Mouse (Mus musculus): Measurements from ENCODE around the gene Fads1. TPM values are rescaled to one million over a fixed set of nuclear protein-coding genes. Genes with fewer than 3 reads are reported as not detected.
A peak's percentile ranks its signal among the peaks of the same experiment; 100 is the strongest.

The Fads1 gene
- polyA plus RNA-seq, 1 experiment = 131 TPM

DNA sequence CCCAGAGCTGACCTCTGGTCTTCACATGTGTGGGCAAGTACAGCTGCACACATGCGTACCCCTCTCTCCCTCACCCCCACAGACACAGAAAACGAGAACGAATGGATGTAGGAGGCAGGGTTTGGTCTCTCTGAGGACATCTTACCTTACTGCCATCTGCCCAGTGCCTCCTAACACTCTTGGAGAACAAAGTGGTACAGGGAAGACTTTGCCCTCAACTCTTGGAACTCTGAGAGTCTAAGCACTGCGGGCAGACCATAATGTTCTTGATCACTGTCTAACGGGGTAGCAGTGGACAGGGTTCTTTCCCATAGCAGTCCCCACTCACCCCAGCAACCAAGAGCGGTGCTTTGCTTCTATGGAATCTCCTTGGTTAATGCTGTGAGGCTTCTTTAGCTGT lies 6.3 kb downstream of the Fads1 start:
- H3K4me1 ChIP-seq (ENCODE audit: control insufficient read depth, insufficient read depth, low read length) = peaks cover 8% of the 10 kb centered on the region; the same call in 1 of the 2 replicates
- TF ChIP-seq POLR2A (IDR thresholded peaks at IDR 0.05; ENCODE audit: low read depth, low read length) = no peak
- no peak for TF ChIP-seq CTCF (IDR thresholded peaks at IDR 0.05; ENCODE audit: borderline replicate concordance, insufficient read depth, low read length)
- no peak overlapping the region for H3K27ac ChIP-seq (ENCODE audit: insufficient read depth, low read length)
- H3K4me3 ChIP-seq (ENCODE audit: insufficient read depth, low read length) = no peak overlapping the region

DNA sequence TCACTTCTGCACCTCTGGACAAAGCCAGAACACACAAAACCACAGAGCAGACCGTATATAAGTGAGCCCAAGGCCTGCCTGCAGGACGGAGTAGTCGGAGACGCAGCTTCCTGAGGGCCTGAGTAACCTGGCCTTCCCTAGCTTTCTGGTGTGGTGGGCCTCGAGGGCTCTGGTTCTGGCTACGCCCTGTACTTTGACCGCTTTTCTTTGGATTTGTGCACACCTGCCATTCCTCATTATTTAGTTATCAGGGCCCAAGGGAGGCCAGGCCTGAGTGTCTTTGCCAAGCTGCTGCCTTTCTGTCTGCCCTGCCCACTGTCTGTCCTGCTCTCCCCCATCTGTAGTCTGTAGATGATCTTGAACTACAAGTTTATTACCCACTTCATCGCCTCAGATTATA lies 7.3 kb downstream of the Fads1 start:
- Histone ChIP-seq H3K27ac (ENCODE audit: insufficient read depth, low read length) (no peak overlapping the region), H3K4me3 (ENCODE audit: insufficient read depth, low read length) (no peak overlapping the region), H3K4me1 (ENCODE audit: control insufficient read depth, insufficient read depth, low read length) (peaks cover 3% of the 10 kb centered on the region; the same call in 1 of the 2 replicates)
- TF ChIP-seq CTCF (IDR thresholded peaks at IDR 0.05; ENCODE audit: borderline replicate concordance, insufficient read depth, low read length) = no peak
- no peak for TF ChIP-seq POLR2A (IDR thresholded peaks at IDR 0.05; ENCODE audit: low read depth, low read length)

DNA sequence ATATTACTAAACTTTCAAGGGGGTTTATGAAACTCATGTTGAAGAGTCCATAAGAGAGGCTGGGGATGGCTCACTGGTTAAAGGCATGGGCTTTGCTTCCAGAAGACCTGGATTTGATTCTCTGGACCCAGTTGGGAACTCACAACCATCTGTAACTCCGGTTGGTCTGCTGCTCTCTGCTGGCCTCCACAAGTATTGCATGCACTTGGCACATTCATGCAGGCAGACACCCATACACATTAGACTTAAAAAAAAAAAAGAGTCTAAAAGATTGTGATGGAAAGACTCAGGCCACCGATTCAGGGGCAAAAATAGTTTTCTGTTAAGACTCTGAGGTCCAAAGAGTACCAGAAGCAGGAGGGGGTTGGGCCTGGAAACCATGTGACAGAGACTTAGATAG lies 8.1 kb downstream of the Fads1 start:
- H3K27ac ChIP-seq (ENCODE audit: insufficient read depth, low read length) = no peak overlapping the region
- no peaks in the 10 kb centered on the region for H3K4me1 ChIP-seq (ENCODE audit: control insufficient read depth, insufficient read depth, low read length)
- TF ChIP-seq CTCF (IDR thresholded peaks at IDR 0.05; ENCODE audit: borderline replicate concordance, insufficient read depth, low read length) = peak; percentile 74; the same call in 1 of the 2 replicates
- no peak for TF ChIP-seq POLR2A (IDR thresholded peaks at IDR 0.05; ENCODE audit: low read depth, low read length)
- H3K4me3 ChIP-seq (ENCODE audit: insufficient read depth, low read length) = no peak overlapping the region

DNA sequence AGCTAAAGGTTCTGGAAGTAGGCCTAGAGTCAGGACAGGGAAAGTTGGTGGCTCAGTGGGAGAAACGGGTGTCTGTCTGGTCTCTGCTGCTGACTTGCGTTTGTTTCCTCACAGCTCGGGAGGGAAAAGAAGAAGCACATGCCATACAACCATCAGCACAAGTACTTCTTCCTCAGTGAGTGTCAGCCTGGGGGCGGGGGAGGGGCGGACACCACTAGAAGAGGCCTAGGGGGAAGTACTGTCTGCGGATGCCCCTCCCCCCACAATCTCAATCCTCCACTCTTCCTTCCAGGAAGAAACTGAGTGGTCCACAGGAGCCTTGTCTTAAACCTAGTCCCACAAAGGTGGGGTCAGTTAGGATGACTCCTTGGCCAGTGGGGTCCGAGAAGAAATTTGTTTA lies 8.6 kb downstream of the Fads1 start:
- Histone ChIP-seq H3K27ac (ENCODE audit: insufficient read depth, low read length) (no peak overlapping the region), H3K4me1 (ENCODE audit: control insufficient read depth, insufficient read depth, low read length) (no peaks in the 10 kb centered on the region), H3K4me3 (ENCODE audit: insufficient read depth, low read length) (no peak overlapping the region)
- TF ChIP-seq CTCF (IDR thresholded peaks at IDR 0.05; ENCODE audit: borderline replicate concordance, insufficient read depth, low read length) = no peak
- TF ChIP-seq POLR2A (IDR thresholded peaks at IDR 0.05; ENCODE audit: low read depth, low read length) = no peak

DNA sequence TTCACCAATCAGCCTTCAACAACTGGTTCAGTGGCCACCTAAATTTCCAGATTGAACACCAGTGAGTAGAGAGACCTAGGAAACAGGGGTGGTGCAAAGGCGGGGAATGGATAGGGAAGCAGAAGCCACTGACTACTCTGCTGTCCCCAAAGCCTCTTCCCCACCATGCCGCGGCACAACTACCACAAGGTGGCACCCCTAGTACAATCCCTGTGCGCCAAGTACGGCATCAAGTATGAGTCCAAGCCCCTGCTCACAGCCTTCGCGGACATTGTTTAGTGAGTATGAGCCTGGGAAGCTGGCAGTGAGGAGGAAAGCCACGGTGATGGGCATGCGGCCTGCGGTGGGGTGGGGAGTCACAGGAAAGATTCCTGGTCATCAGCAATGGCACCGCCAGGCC lies 11.6 kb downstream of the Fads1 start:
- TF ChIP-seq CTCF (IDR thresholded peaks at IDR 0.05; ENCODE audit: borderline replicate concordance, insufficient read depth, low read length) = peak; percentile 22; the same call in 1 of the 2 replicates
- TF ChIP-seq POLR2A (IDR thresholded peaks at IDR 0.05; ENCODE audit: low read depth, low read length) = no peak
- H3K4me3 ChIP-seq (ENCODE audit: insufficient read depth, low read length) = no peak overlapping the region
- H3K4me1 ChIP-seq (ENCODE audit: control insufficient read depth, insufficient read depth, low read length) = no peaks in the 10 kb centered on the region
- no peak overlapping the region for H3K27ac ChIP-seq (ENCODE audit: insufficient read depth, low read length)

DNA sequence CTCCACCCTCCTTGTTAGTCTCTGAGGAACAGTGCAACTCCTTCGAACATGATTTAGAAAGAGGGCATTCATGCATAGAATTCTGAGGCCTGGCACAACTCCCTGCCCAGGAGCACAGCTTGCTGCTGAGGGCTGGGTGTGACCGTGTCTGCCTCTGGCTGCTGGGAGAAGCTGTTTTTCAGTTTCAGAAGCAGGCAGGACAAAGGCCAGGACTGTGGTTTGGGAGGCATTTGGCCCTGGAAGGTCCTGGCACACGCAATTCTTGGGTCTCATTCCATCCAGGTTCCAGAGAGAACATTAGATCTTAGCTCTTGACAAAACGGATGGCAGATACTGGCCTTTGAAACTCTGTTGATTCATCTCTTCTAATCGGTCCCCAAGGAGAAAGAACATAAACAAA lies 12.6 kb downstream of the Fads1 start:
- H3K4me3 ChIP-seq (ENCODE audit: insufficient read depth, low read length) = no peak overlapping the region
- no peak for TF ChIP-seq POLR2A (IDR thresholded peaks at IDR 0.05; ENCODE audit: low read depth, low read length)
- no peak for TF ChIP-seq CTCF (IDR thresholded peaks at IDR 0.05; ENCODE audit: borderline replicate concordance, insufficient read depth, low read length)
- H3K27ac ChIP-seq (ENCODE audit: insufficient read depth, low read length) = no peak overlapping the region; the same call in 1 of the 2 replicates
- no peaks in the 10 kb centered on the region for H3K4me1 ChIP-seq (ENCODE audit: control insufficient read depth, insufficient read depth, low read length)

DNA sequence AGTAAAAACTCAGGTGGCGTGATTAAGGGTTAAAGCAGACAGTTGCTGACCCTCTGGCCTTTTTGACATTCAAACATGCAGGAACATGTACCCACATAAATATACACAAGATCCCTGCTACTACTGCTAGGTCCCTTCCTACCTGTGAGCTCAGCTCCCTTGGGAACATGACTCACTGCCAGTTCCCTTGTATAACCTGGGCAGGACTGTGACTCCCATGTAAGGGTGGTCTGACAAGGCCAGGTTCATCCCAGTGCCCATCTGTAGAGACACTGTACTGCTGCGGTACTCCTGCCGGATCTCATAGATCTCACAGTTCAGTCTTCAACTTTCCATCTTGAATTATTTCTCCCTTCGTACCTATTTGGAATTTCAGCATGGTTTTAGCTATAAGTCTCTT lies 14.4 kb downstream of the Fads1 start:
- no peak for TF ChIP-seq CTCF (IDR thresholded peaks at IDR 0.05; ENCODE audit: borderline replicate concordance, insufficient read depth, low read length)
- TF ChIP-seq POLR2A (IDR thresholded peaks at IDR 0.05; ENCODE audit: low read depth, low read length) = no peak
- Histone ChIP-seq H3K4me1 (ENCODE audit: control insufficient read depth, insufficient read depth, low read length) (no peaks in the 10 kb centered on the region), H3K4me3 (ENCODE audit: insufficient read depth, low read length) (no peak overlapping the region), H3K27ac (ENCODE audit: insufficient read depth, low read length) (no peak overlapping the region)

DNA sequence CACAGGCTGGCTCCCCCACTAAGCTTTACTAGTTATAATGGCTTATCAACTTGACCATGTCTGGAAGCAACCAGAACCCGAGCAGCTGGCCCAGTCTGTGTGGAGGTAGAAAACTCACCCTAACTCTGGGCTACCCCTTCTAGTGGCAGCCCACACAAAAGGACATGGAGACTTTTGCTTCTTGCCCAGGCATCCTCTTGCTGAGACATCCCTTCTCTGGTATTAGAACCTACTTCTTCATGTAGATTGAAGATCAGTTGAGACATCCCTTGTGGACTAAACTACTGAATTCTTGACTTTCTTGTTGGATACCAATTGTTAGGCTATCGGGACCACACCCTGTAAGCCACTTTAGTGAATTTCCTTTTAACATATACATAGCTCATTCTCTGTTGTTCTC lies 15.6 kb downstream of the Fads1 start:
- H3K4me1 ChIP-seq (ENCODE audit: control insufficient read depth, insufficient read depth, low read length) = 0 out of 2 replicates have a peak, but pooled peaks cover 3% of the 10 kb centered on the region
- no peak overlapping the region for H3K4me3 ChIP-seq (ENCODE audit: insufficient read depth, low read length)
- no peak overlapping the region for H3K27ac ChIP-seq (ENCODE audit: insufficient read depth, low read length)
- TF ChIP-seq POLR2A (IDR thresholded peaks at IDR 0.05; ENCODE audit: low read depth, low read length) (no peak), CTCF (IDR thresholded peaks at IDR 0.05; ENCODE audit: borderline replicate concordance, insufficient read depth, low read length) (no peak)

DNA sequence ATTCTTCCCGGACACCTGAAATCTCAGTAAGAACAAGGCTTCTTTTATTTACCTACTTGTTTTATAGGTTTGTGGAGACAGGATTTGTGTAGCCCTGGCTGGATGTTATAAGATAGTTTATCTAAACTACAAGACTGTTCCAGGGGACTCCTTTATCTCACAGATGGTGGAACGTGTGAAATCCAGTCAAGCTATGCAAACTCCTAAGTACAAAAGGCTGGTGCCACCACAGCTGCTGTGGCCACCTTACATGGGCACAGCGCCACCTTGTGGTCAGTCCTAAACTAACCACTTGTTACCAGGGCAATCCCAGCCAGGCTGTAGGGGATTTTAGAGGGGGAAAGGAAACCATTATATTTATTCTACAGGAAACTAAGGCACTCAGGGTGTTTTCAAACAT lies 16.0 kb downstream of the Fads1 start:
- Histone ChIP-seq H3K27ac (ENCODE audit: insufficient read depth, low read length) (no peak overlapping the region), H3K4me1 (ENCODE audit: control insufficient read depth, insufficient read depth, low read length) (0 out of 2 replicates have a peak, but pooled peaks cover 3% of the 10 kb centered on the region), H3K4me3 (ENCODE audit: insufficient read depth, low read length) (no peak overlapping the region)
- TF ChIP-seq CTCF (IDR thresholded peaks at IDR 0.05; ENCODE audit: borderline replicate concordance, insufficient read depth, low read length) (peak; percentile 97), POLR2A (IDR thresholded peaks at IDR 0.05; ENCODE audit: low read depth, low read length) (no peak)

DNA sequence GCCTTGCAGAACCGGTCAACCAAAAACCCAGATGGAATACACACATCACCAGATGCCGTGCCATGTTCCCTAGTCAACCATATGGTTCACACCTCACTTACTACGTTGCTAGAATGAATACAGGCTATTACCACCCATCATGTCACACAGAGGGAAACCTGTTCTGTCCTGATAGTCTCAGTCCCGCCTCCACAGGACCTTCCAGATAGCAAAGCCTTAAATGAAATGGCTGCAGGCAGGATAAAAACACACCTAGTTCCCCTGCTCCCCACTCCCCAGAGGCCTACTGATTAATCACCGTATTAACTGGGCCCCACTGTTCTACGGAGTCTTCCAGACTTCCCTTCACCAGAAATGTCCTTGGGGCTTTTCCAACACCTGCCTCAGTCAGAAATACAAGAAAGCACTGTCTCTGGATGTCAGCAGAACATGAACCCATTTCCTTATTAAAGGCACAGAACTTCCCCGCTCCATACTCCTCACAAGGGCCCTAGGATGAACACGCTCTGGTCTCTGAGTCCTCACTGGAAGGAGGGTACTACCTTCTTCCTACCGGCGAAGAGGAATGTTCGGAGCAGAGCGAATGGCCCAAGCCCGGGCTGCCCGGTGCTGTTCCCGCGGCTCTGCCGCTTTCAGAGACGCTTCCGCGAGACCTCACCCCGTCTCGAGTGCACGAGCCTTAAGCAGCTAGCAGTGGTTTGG lies 20.6 kb downstream of the Fads1 start:
- H3K4me1 ChIP-seq (ENCODE audit: control insufficient read depth, insufficient read depth, low read length) = 0 out of 2 replicates have a peak, but pooled peaks cover 3% of the 10 kb centered on the region
- TF ChIP-seq CTCF (IDR thresholded peaks at IDR 0.05; ENCODE audit: borderline replicate concordance, insufficient read depth, low read length) (no peak), POLR2A (IDR thresholded peaks at IDR 0.05; ENCODE audit: low read depth, low read length) (0 out of 2 replicates have a peak, but pooled peaks have one; percentile 48)

More for the DNA sequence above, 20.6 kb downstream of the Fads1 start:
- Histone ChIP-seq H3K4me3 (ENCODE audit: insufficient read depth, low read length) (peak overlapping the region; percentile 89), H3K27ac (ENCODE audit: insufficient read depth, low read length) (peak overlapping the region; percentile 71; the same call in 1 of the 2 replicates)

Data from embryonic fibroblast, embryonic 13.5 days (primary cell).